Mouse (Mus musculus): ENCODE results near the gene Nr2e3. TPM values are rescaled to one million over a fixed set of nuclear protein-coding genes. Genes with fewer than 3 reads are reported as not detected.
"Not testable (repeated sequence)": the region's sequence is repeated elsewhere in the genome, so short reads cannot be mapped to it uniquely, and the experiment has no call there.

The Nr2e3 gene
- polyA plus RNA-seq, 3 experiments from 2014 or later = not detected

- no peak for ATAC-seq
Measured at GRCm38 (mm10) chr9:59949511-59949910, 10.9 kb downstream of the Nr2e3 start.

- no peak for ATAC-seq
Measured at GRCm38 (mm10) chr9:59948691-59949250, 11.7 kb downstream of the Nr2e3 start.

- ATAC-seq = no peak
Measured at GRCm38 (mm10) chr9:59948226-59948625, 12.2 kb downstream of the Nr2e3 start.

GRCm38 (mm10) chr9:59947271-59947670 is 13.2 kb downstream of the Nr2e3 start:
- ATAC-seq = no peak

GRCm38 (mm10) chr9:59945241-59945640 is 15.2 kb downstream of the Nr2e3 start:
- no peak for ATAC-seq

GRCm38 (mm10) chr9:59943826-59944225 is 16.6 kb downstream of the Nr2e3 start:
- no peak for ATAC-seq

GRCm38 (mm10) chr9:59942501-59943085 is 17.9 kb downstream of the Nr2e3 start:
- ATAC-seq = no peak

- ATAC-seq = peak; percentile 81
Measured at GRCm38 (mm10) chr9:59941885-59942350, 18.5 kb downstream of the Nr2e3 start.

GRCm38 (mm10) chr9:59940913-59941884 is 19.3 kb downstream of the Nr2e3 start:
- peak; percentile 44 for ATAC-seq

- no peak for ATAC-seq
Measured at GRCm38 (mm10) chr9:59939691-59940090, 20.8 kb downstream of the Nr2e3 start.

- ATAC-seq = no peak
Measured at GRCm38 (mm10) chr9:59938529-59938928, 21.9 kb downstream of the Nr2e3 start.

- not testable (repeated sequence) for ATAC-seq
Measured at GRCm38 (mm10) chr9:59935866-59936265, 24.6 kb downstream of the Nr2e3 start.

GRCm38 (mm10) chr9:59930248-59930647 is 30.2 kb downstream of the Nr2e3 start:
- no peak for ATAC-seq

GRCm38 (mm10) chr9:59914761-59915160 is 45.7 kb downstream of the Nr2e3 start:
- ATAC-seq = no peak

- ATAC-seq = no peak
Measured at GRCm38 (mm10) chr9:59903382-59903781, 57.1 kb downstream of the Nr2e3 start.

Other genes with a start within 250 kb of the Nr2e3 start
- gene Senp8, start 209.9 kb downstream of the Nr2e3 start, polyA plus RNA-seq (2017; shearing (Covaris generic)) = 1 to 10 TPM; 3.5 to 7.0 (median 4.7) TPM
- 10 to 100 TPM; 19.0 to 60.9 (median 50.9) TPM for gene Myo9a, start 209.8 kb downstream of the Nr2e3 start, polyA plus RNA-seq (2017; shearing (Covaris generic))